Mouse (Mus musculus): ENCODE data around the gene Erv3. TPM values are rescaled to one million over a fixed set of nuclear protein-coding genes. Genes with fewer than 3 reads are reported as not detected.

Gene Erv3
- polyA plus RNA-seq, 1 experiment: not detected

- Histone ChIP-seq H3K79me3 (ENCODE audit: low read depth) (no peaks in the 10 kb centered on the region), H3K79me2 (ENCODE audit: control insufficient read depth, insufficient read depth) (no peaks in the 10 kb centered on the region), H3K4me3 (ENCODE audit: insufficient read depth, poor library complexity, severe bottlenecking) (no peak overlapping the region), H3K36me3 (ENCODE audit: control insufficient read depth, insufficient read depth) (no peaks in the 10 kb centered on the region), H3ac (ENCODE audit: control insufficient read depth, insufficient read length, low read depth) (no peak overlapping the region), H3K27me3 (ENCODE audit: control insufficient read depth, insufficient read depth, insufficient read length) (peaks cover 3% of the 10 kb centered on the region)
- TF ChIP-seq MYOD1 (IDR thresholded peaks at IDR 0.05; ENCODE audit: control insufficient read depth, insufficient read length, low read depth): no peak
- TF ChIP-seq MAX (IDR thresholded peaks at IDR 0.05): no peak
- no peak for TF ChIP-seq CEBPB (IDR thresholded peaks at IDR 0.05; ENCODE audit: low read depth)
- peak; percentile 46 for TF ChIP-seq CTCF (IDR thresholded peaks at IDR 0.05; ENCODE audit: control insufficient read depth, insufficient read depth, insufficient read length)
- no peak for TF ChIP-seq FOSL1 (IDR thresholded peaks at IDR 0.05; ENCODE audit: insufficient read depth, low read length, poor library complexity, severe bottlenecking)
These were observed 38.4 kb downstream of the Erv3 start for GRCm38 (mm10) chr2:131820932-131821707.

DNA sequence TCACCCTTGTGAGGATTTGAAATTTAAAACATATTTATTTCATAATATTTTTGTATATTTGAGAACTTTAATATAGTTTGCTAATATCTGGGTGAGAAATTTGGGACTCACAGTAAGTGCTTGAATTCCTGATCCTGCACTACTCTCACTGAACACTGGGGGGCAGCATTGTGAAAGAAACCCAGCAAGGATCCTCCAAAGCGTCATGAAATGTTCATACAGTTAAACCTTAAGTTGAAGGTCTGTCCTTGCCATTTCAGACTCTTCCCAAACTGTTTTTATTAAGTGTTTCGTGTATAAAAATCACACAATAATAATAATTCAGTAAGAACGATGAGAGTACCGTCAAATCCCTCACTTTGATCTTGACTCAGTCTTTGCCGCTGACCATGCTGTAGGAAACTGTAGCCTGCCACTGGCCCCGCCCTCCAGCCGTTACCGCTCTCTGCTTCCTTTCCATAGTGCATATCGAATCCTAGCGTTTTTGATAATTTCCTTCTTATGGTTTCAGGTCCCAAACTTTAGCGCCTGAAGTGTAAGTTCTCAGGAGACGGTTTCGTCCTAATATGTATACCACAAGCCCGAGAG, 39.4 kb downstream of the Erv3 start:
- no peak overlapping the region for H3ac ChIP-seq (ENCODE audit: control insufficient read depth, insufficient read length, low read depth)
- no peak overlapping the region for H3K4me3 ChIP-seq (ENCODE audit: insufficient read depth, poor library complexity, severe bottlenecking)
- H3K79me2 ChIP-seq (ENCODE audit: control insufficient read depth, insufficient read depth): no peaks in the 10 kb centered on the region
- H3K36me3 ChIP-seq (ENCODE audit: control insufficient read depth, insufficient read depth): no peaks in the 10 kb centered on the region
- TF ChIP-seq USF1 (IDR thresholded peaks at IDR 0.05; ENCODE audit: low read depth): no peak
- TF ChIP-seq FOSL1 (IDR thresholded peaks at IDR 0.05; ENCODE audit: insufficient read depth, low read length, poor library complexity, severe bottlenecking): no peak
- no peak for TF ChIP-seq MYOG (IDR thresholded peaks at IDR 0.05; ENCODE audit: control insufficient read depth, extremely low read depth, insufficient read length)
- TF ChIP-seq MYOD1 (IDR thresholded peaks at IDR 0.05; ENCODE audit: control insufficient read depth, insufficient read length, low read depth): no peak
- no peak for TF ChIP-seq CTCF (IDR thresholded peaks at IDR 0.05; ENCODE audit: control insufficient read depth, insufficient read depth, insufficient read length)
- no peak for TF ChIP-seq CEBPB (IDR thresholded peaks at IDR 0.05; ENCODE audit: low read depth)
- TF ChIP-seq MAX (IDR thresholded peaks at IDR 0.05): no peak
- peaks cover 3% of the 10 kb centered on the region for H3K27me3 ChIP-seq (ENCODE audit: control insufficient read depth, insufficient read depth, insufficient read length)
- H3K79me3 ChIP-seq (ENCODE audit: low read depth): no peaks in the 10 kb centered on the region

DNA sequence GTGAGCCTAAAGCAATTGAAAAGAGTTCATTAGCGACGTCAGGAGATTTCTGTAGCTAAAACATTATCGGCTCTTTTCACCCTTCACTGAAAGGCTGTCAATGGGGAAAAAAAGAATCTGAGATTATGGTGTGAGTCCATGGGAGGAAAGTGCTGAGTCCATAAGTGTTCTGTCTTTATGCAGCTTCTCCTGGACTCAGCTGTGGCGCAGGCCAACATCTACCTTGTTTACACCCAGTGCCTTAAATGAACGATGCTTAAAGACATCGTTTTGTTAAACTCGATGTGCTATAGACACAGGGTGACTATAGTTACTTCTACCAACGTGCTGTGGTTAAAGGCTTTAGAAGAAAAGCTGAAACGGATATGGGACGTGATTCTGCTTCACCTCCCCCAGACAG, 45.2 kb downstream of the Erv3 start:
- no peaks in the 10 kb centered on the region for H3K79me2 ChIP-seq (ENCODE audit: control insufficient read depth, insufficient read depth)
- no peak overlapping the region for H3K4me3 ChIP-seq (ENCODE audit: insufficient read depth, poor library complexity, severe bottlenecking)
- TF ChIP-seq CEBPB (IDR thresholded peaks at IDR 0.05; ENCODE audit: low read depth): no peak
- no peak for TF ChIP-seq MYOG (IDR thresholded peaks at IDR 0.05; ENCODE audit: control insufficient read depth, extremely low read depth, insufficient read length)
- TF ChIP-seq FOSL1 (IDR thresholded peaks at IDR 0.05; ENCODE audit: insufficient read depth, low read length, poor library complexity, severe bottlenecking): no peak
- no peak for TF ChIP-seq MYOD1 (IDR thresholded peaks at IDR 0.05; ENCODE audit: control insufficient read depth, insufficient read length, low read depth)
- TF ChIP-seq USF1 (IDR thresholded peaks at IDR 0.05; ENCODE audit: low read depth): no peak
- TF ChIP-seq CTCF (IDR thresholded peaks at IDR 0.05; ENCODE audit: control insufficient read depth, insufficient read depth, insufficient read length): no peak
- no peak for TF ChIP-seq MAX (IDR thresholded peaks at IDR 0.05)
- peaks cover 6% of the 10 kb centered on the region for H3K27me3 ChIP-seq (ENCODE audit: control insufficient read depth, insufficient read depth, insufficient read length)
- no peaks in the 10 kb centered on the region for H3K36me3 ChIP-seq (ENCODE audit: control insufficient read depth, insufficient read depth)
- H3ac ChIP-seq (ENCODE audit: control insufficient read depth, insufficient read length, low read depth): no peak overlapping the region
- no peaks in the 10 kb centered on the region for H3K79me3 ChIP-seq (ENCODE audit: low read depth)

DNA sequence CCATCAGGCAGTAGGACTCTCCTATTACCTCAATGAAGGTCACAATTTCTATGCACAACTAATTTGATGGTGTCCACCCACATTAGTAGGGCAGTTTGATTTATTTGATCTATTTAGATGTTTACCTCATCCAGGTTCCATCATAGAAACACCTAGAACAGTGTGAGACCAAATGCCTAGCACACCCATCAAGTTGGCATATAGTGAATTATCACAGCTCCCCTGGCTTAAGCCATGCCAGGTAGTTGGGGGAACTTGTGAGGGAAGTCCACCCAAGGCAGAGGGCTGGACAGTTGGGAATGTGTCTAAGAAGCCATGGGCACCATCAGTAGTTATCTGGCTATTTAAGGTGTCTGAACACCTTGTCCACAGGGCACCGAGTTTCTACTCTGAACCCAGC, 46.1 kb downstream of the Erv3 start:
- Histone ChIP-seq H3K79me2 (ENCODE audit: control insufficient read depth, insufficient read depth) (no peaks in the 10 kb centered on the region), H3K79me3 (ENCODE audit: low read depth) (no peaks in the 10 kb centered on the region), H3K27me3 (ENCODE audit: control insufficient read depth, insufficient read depth, insufficient read length) (peaks cover 6% of the 10 kb centered on the region), H3K4me3 (ENCODE audit: insufficient read depth, poor library complexity, severe bottlenecking) (no peak overlapping the region), H3ac (ENCODE audit: control insufficient read depth, insufficient read length, low read depth) (no peak overlapping the region), H3K36me3 (ENCODE audit: control insufficient read depth, insufficient read depth) (no peaks in the 10 kb centered on the region)
- no peak for TF ChIP-seq MYOD1 (IDR thresholded peaks at IDR 0.05; ENCODE audit: control insufficient read depth, insufficient read length, low read depth)
- no peak for TF ChIP-seq FOSL1 (IDR thresholded peaks at IDR 0.05; ENCODE audit: insufficient read depth, low read length, poor library complexity, severe bottlenecking)
- TF ChIP-seq MYOG (IDR thresholded peaks at IDR 0.05; ENCODE audit: control insufficient read depth, extremely low read depth, insufficient read length): no peak
- TF ChIP-seq USF1 (IDR thresholded peaks at IDR 0.05; ENCODE audit: low read depth): no peak
- no peak for TF ChIP-seq CTCF (IDR thresholded peaks at IDR 0.05; ENCODE audit: control insufficient read depth, insufficient read depth, insufficient read length)
- no peak for TF ChIP-seq CEBPB (IDR thresholded peaks at IDR 0.05; ENCODE audit: low read depth)
- TF ChIP-seq MAX (IDR thresholded peaks at IDR 0.05): no peak

DNA sequence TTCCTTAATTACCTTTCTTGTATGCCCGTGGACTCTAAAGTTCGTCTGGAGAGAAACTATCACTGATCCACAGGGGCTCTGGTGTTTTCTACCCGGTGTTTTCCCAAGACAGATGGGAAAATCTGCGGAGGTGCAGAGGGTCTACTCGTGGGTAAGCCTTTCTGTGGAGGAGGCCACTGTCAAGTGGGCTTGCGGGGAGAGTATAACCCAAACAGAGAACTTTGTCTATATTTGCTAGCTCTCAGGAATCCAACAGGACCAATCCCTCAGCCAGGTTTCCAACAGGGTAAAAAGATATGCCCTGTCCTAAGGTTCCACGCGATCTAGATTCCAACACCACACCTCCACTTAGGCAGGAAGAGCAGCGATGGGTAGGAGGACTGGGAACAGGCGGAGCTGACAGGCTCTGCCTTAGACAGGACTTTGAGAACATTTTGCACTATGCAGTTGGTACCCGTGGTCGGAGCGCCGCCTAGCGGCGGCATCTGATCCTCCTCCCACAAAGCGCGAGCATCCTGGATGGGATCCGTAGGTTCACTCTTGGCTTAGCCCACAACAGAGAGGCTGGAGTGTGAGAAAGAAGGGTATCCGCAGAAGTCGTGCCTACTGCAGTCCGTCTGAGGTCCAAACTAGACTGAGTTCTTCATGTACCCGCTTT, 46.9 kb downstream of the Erv3 start:
- Histone ChIP-seq H3K79me3 (ENCODE audit: low read depth) (no peaks in the 10 kb centered on the region), H3ac (ENCODE audit: control insufficient read depth, insufficient read length, low read depth) (no peak overlapping the region), H3K4me3 (ENCODE audit: insufficient read depth, poor library complexity, severe bottlenecking) (no peak overlapping the region), H3K36me3 (ENCODE audit: control insufficient read depth, insufficient read depth) (no peaks in the 10 kb centered on the region), H3K79me2 (ENCODE audit: control insufficient read depth, insufficient read depth) (no peaks in the 10 kb centered on the region), H3K27me3 (ENCODE audit: control insufficient read depth, insufficient read depth, insufficient read length) (peaks cover 6% of the 10 kb centered on the region)
- no peak for TF ChIP-seq MAX (IDR thresholded peaks at IDR 0.05)
- TF ChIP-seq CTCF (IDR thresholded peaks at IDR 0.05; ENCODE audit: control insufficient read depth, insufficient read depth, insufficient read length): peak; percentile 38

All from C2C12 (cell line).